ENCODE assay signal across 25 mouse cellular contexts in the genomic region with DNA sequence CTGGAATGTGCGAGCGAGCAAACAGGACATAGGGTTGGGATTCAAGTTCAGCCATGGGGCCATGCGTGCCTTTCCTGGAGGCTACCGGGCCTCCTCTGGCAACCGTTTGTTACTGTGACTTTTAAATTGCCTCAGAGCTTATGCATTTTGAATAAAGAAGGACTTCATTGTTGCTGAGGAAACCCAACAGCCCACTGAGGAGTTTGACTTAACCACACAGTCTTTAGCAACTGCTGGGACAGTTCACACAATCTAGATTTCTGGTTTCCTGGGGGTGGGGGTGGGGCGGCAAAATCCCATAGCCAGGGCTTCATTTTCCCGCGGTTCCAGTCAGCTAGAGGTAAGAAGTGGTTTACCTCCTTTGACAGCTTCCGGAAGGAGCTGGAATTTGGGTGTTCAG.
"Had no signal": no experiment of that assay in that cellular context is flagged by ENCODE, and none has a peak within 500 bp of the region (broad histone marks: within the 10 kb centered on the region; RNA-seq: fewer than 3 reads in every experiment).

No protein-coding gene starts in this region.

- H3K4me1 ChIP-seq: liver, embryonic 13.5 days; liver, embryonic 15.5 days had no signal

- H3K4me2 ChIP-seq: heart, embryonic 11.5 days; heart, embryonic 13.5 days; heart, embryonic 15.5 days; hindbrain, embryonic 13.5 days; hindbrain, embryonic 15.5 days; intestine, embryonic 15.5 days; limb, embryonic 12.5 days; liver, embryonic 11.5 days; liver, embryonic 13.5 days; liver, embryonic 15.5 days had no signal

- H3K36me3 ChIP-seq: hindbrain, embryonic 15.5 days; intestine, embryonic 15.5 days; liver, embryonic 13.5 days; liver, embryonic 15.5 days had no signal

- H3K27ac ChIP-seq: gastrocnemius, adult 2 months; heart, adult 2 months; heart, embryonic 13.5 days; heart, embryonic 15.5 days; hindbrain, embryonic 13.5 days; hindbrain, embryonic 15.5 days; intestine, embryonic 15.5 days; layer of hippocampus, adult 2 months; left cerebral cortex, adult 2 months; limb, embryonic 10.5 days; limb, embryonic 12.5 days; liver, embryonic 13.5 days; liver, embryonic 15.5 days had no signal

- H3K27me3 ChIP-seq: heart, embryonic 13.5 days; heart, embryonic 15.5 days; hindbrain, embryonic 13.5 days; hindbrain, embryonic 15.5 days; intestine, embryonic 15.5 days; limb, embryonic 12.5 days; liver, embryonic 13.5 days; liver, embryonic 15.5 days had no signal

- DNase-seq: gastrocnemius, adult 2 months; gastrocnemius, postnatal 10 days; gastrocnemius, postnatal 25 days; heart, adult 11 months; heart, adult 2 months; heart, postnatal 14 days; heart, postnatal 36 days; kidney, adult 2 months; kidney, postnatal 25 days; liver; liver, embryonic 13.5 days had no signal

- H3K9ac ChIP-seq: heart, embryonic 13.5 days; heart, embryonic 15.5 days; hindbrain, embryonic 13.5 days; hindbrain, embryonic 15.5 days; intestine, embryonic 15.5 days; limb, embryonic 12.5 days; liver, embryonic 13.5 days; liver, embryonic 15.5 days had no signal

- H3K9me3 ChIP-seq: heart, embryonic 13.5 days; heart, embryonic 15.5 days; hindbrain, embryonic 13.5 days; hindbrain, embryonic 15.5 days; intestine, embryonic 15.5 days; limb, embryonic 10.5 days; limb, embryonic 12.5 days; liver, embryonic 13.5 days; liver, embryonic 15.5 days had no signal

- H3K4me3 ChIP-seq: gastrocnemius, adult 2 months; heart, adult 2 months; heart, embryonic 13.5 days; heart, embryonic 15.5 days; hindbrain, embryonic 13.5 days; hindbrain, embryonic 15.5 days; intestine, embryonic 15.5 days; layer of hippocampus, adult 2 months; left cerebral cortex, adult 2 months; limb, embryonic 10.5 days; limb, embryonic 12.5 days; liver, embryonic 13.5 days; liver, embryonic 15.5 days had no signal

- ATAC-seq: inflammation-experienced regulatory T-cells, adult 6 months; intestine, embryonic 15.5 days; intestine, postnatal 0 days had no signal
